Mouse (Mus musculus) lung, postnatal 4 days (tissue): ENCODE results near the gene Chchd10.

Experiments
- DNase-seq, 2 experiments: peaks; one replicate each; pipeline ENCODE4 v3.0.0; 2021

Gene Chchd10

DNA sequence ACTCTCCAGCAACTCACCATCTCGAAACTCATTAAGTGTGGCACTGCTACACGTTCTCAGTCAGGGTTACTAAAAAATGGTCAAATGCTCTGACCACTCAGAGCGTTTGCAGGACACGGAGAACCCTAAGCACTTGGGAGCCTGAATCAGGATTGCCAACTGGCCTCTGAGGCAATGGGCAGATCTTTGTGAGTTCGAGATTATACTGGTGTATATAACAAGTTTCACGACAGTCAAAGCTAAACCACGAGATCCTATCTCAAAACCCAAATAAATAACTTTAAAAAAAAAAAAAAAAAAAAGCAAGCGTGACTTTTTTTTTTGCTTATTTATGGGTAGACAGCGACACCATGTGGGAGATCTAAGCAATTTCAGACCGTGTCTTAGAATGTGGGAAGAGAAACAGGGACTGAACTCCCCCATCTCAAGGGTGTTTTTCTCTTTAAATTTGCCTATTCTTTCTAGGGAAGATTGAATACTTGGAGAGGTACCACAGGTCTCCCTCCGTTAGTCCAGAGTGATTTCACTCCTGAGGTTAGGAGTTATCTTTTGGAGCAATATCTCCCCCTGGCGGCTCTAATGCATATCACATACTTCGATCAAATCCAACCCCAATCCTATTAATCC lies 18.6 kb downstream of the Chchd10 start:
- DNase-seq = peak in 1 of 2 experiments; percentile 43

DNA sequence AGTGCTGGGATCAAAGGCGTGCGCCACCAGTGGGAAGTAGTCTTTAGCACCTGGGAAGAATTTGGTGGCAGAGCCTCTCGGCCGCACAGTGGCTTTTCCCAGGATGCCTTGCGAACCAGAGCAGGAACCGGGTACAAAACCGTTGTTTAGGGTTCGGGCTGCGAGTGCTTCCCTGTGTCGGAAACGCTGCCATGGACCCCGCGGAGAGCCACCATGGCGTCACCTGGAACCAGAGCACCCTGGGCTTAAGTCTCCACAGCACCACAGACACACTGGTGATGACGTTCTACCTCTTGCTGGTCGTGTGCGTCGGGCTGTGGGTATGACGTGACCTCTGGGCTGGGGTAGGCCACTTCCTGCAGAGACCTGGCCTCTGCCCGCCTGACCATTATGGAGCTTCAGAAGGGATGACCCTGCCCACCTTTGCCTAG lies 21.5 kb downstream of the Chchd10 start, which contains the start of gene Gm5134:
TSS of gene Gm5134 (plus strand) at position 134 of the 431 bp plus-strand sequence.
- DNase-seq = no peak

- no peak for DNase-seq
These were observed 40.9 kb downstream of the Chchd10 start for GRCm38 (mm10) chr10:75973846-75974245.

- DNase-seq = peak in 1 of 2 experiments; percentile 25
These were observed 42.3 kb downstream of the Chchd10 start for GRCm38 (mm10) chr10:75975216-75975615.

DNA sequence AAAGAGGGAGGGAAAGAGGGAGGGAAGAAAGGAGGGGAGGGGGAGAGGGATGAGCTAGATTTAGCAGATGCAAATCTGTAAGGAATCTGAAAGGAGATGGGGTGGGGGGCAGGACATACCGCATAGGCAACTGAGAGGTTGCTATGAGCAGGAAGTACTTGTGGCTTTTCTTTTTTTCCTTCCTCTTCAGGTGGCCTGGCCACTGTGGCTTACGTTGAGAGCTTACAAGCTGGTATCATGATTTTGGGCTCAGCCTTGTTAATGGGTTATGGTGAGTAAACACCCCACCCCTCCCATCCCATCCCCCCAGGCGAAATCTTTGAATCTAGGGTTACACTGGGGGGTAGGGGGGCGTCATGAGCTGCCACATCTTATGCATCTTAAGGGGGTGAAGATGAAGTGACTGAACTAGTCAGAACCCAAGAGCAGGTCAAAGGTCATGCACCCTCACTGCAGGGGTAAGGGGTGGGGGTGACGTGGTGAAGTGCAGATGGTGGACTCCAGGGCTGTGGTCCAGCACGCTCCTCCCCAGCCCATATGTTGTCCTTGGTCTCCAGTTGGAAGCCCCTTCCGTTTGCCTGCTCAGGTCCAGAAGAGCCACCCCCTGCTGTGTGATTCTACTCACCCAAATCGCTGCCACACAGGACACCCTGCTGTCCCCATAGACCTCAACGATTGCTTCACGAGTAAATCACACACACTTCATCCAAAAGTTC lies 45.3 kb downstream of the Chchd10 start:
- DNase-seq = peak in 1 of 2 experiments; percentile 43

- no peak for DNase-seq
These were observed 45.9 kb downstream of the Chchd10 start for GRCm38 (mm10) chr10:75978835-75979157.

- no peak for DNase-seq
These were observed 46.5 kb downstream of the Chchd10 start for GRCm38 (mm10) chr10:75979432-75979831.
